Mouse (Mus musculus) adrenal gland, adult 8-10 months (tissue): ENCODE data around the gene Paqr5. TPM values are rescaled to one million over a fixed set of nuclear protein-coding genes. Genes with fewer than 3 reads are reported as not detected.

ENCODE experiments used
- DNase-seq: peaks from one replicate; pipeline ENCODE4 v3.0.0; 2022
- total RNA-seq, 4 experiments: library from RNA; stranded (reverse); gene quantifications; 2 replicates each; pipeline ENCODE4 v1.2.4; 2022

The Paqr5 gene
- 1 to 10 TPM; 1.9 to 6.4 (median 4.2) TPM for total RNA-seq

GRCm38 (mm10) chr9:62026600-62026999, at the start of gene Paqr5:
Gene Paqr5, minus strand, starts transcription at chr9:62026856.
- DNase-seq: peak; percentile 17

DNA sequence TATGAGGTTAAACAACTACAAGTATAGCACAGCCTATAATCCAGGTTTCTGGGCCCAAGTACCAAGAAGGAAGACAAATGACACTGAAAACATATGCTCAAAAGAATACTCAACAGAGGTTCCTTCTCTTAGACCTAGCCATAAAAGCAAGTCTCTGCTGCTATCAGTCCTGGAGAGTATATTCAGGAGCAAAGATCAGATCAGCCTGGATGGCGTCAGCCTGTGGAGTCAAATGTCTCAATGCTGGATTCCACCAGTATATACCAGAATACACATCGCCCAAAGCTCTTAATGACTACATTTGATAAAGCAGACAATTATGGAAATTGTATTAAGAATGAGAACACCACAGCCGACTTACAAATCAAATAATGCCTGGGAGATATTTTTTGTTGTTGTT, 35.6 kb upstream of the Paqr5 start:
- DNase-seq: no peak

DNA sequence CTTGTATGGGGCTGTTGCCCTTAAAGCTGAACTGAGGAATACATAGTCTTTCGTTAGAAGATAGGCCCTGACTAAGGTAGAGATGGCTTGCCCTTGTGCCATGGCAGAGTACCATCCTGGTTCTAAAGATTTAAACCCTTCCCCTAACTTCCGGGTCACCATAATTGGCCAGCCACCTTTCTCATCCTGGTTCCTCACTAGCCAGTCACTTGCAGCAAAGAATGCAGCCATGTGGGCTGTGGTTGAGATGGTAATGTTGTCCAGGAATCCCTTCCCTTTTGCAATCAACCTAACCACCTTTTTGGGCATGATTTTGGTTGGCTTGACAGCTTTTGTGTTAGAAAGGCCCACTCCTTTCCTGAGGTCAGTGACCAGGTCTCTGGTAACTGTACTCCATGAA, 33.8 kb upstream of the Paqr5 start:
- DNase-seq: no peak

- DNase-seq: no peak
Measured at GRCm38 (mm10) chr9:62059941-62060340, 33.3 kb upstream of the Paqr5 start.

- no peak for DNase-seq
Measured at GRCm38 (mm10) chr9:62057881-62058506, 31.3 kb upstream of the Paqr5 start.

GRCm38 (mm10) chr9:62056206-62056605, 29.6 kb upstream of the Paqr5 start:
- no peak for DNase-seq

DNA sequence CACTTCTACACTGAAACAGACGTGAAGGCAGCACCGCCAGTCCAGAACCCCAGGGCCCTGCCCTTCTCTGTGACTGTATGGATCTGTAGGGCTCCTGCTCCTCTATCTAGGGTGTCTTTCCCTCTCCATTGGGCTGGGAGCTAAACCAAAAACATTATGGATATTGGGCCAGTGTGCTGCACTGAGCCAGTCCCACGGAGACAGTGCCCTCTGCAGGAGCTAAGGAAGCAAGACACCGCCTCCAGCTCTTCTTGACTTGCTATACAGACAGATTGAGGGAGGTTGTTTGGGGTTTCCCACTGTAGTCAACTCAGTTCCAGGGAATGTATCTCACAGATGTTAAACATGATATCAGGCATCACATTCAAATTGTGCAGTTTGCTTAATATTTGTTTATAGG, 24.1 kb upstream of the Paqr5 start:
- no peak for DNase-seq

GRCm38 (mm10) chr9:62049166-62049565, 22.5 kb upstream of the Paqr5 start:
- DNase-seq: no peak

DNA sequence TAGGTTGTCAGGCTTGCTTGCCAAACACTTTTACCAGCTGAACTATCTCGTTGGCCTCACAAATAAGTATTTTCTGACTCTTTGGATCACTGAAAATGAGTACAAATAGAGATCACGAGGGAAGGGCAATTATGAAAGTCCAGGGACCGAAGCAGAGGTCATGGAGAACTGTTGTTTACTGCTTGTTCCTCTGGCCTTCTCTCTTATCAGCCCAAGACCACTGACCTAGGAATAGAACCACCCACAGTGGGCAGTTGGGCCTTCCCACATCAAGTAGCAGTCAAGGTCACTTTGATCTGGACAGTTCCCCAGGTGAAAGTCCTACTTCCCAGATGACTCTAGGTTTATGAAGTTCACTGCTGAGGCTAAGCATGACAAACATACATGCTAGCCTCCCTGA, 15.5 kb upstream of the Paqr5 start:
- DNase-seq: no peak

- peak; percentile 67 for DNase-seq
Measured at GRCm38 (mm10) chr9:62040008-62040608, 13.5 kb upstream of the Paqr5 start.

- no peak for DNase-seq
Measured at GRCm38 (mm10) chr9:62035806-62036205, 9.2 kb upstream of the Paqr5 start.

- no peak for DNase-seq
Measured at GRCm38 (mm10) chr9:62032206-62032605, 5.5 kb upstream of the Paqr5 start.

GRCm38 (mm10) chr9:62028072-62028471, 1.4 kb upstream of the Paqr5 start:
- no peak for DNase-seq

GRCm38 (mm10) chr9:62025056-62025455, 1.6 kb downstream of the Paqr5 start:
- no peak for DNase-seq

GRCm38 (mm10) chr9:62023879-62024278, 2.8 kb downstream of the Paqr5 start:
- DNase-seq: no peak

GRCm38 (mm10) chr9:62022961-62023680, 3.5 kb downstream of the Paqr5 start:
- peak; percentile 47 for DNase-seq

- DNase-seq: no peak
Measured at GRCm38 (mm10) chr9:62021583-62022120, 5.0 kb downstream of the Paqr5 start.

- DNase-seq: no peak
Measured at GRCm38 (mm10) chr9:62020259-62020658, 6.4 kb downstream of the Paqr5 start.

DNA sequence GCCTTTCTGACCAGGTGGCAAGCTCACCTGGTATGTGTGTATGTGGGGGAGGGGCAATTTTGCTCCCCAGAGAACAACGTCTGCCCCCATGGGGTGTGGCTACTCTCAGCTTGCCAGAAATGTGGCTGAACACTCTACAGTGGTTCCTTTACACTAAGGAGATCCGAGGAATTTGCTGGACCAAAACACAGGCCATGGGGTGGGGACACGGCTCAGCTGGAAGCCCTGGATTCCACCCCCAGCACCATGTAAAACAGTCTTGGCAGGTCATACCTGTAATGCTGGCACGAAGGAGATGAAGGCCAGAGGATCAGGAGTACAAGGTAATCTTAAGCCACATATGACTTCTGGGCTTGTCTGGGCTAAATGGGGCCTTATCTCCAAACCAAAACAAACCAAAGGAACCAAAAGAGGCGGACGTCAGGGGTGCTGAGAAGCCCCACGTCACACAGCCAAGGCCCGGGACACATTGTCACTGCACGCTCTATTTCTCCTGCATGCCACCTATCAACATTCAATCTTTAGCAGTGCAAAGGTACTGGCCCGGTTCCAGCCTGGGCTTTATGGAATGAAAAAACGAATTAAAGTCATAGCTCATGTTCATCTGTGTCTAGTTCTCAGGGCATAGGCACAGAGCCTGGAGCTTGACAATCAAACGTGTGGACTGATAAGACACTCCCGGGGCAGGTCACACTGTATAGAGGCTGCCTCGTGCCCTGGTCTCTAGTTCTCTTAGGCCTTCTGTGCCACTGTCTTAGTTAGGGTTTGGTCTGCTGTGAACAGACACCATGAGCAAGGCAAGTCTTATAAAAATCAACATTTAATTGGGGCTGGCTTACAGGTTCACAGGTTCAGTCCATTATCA, 8.2 kb downstream of the Paqr5 start:
- DNase-seq: no peak

GRCm38 (mm10) chr9:62017329-62017728, 9.3 kb downstream of the Paqr5 start:
- DNase-seq: no peak

- no peak for DNase-seq
Measured at GRCm38 (mm10) chr9:62015504-62015903, 11.2 kb downstream of the Paqr5 start.

DNA sequence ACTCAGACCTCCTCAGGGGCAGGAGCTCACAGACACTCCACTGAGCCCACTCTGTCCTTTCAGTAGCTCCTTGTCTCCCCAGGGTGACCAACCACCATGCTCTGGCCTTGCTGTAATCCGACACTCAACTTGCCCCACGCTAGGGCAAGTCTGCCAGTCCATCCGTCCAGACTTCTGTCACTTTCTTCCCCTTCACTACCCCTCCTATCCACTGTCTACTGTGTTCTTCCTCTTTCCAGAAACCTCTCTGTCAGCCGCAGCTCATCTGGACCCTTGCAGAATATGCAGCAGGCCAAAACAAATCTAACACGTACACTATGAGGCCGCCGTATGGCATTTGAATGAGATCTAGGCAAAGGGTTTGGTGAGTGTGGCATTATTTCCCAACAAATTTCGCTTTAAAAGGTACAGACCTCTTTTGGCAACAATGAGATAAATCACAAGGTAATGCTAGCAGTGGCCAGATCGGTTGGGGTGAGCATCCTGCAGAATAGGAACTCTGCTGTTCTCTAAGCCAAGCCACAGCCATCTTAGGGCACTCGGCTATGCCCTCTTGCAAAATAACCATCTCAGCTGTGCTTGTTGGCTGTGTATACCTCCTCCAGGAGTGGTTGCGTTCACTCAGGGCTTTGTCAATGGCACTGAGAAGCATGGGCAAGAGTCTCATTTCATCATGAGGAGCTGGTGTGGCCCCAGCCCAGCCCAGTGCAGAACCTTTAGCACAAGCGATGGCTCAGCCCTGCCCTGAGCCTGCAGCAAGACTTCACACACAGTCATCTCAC, 13.1 kb downstream of the Paqr5 start:
- no peak for DNase-seq
